Mouse (Mus musculus) lung, postnatal 14 days (tissue): Measurements from ENCODE around the gene 4632433K11Rik.
"Not testable (repeated sequence)": the region's sequence is repeated elsewhere in the genome, so short reads cannot be mapped to it uniquely, and the experiment has no call there.

Source experiments
- DNase-seq: peaks from one replicate; pipeline ENCODE4 v3.0.0; 2021

4632433K11Rik gene

GRCm38 (mm10) chr7:5033818-5034217 is at the start of gene 4632433K11Rik:
4632433K11Rik (plus strand) TSS chr7:5034118.
- DNase-seq = no peak

- DNase-seq = no peak
Observed at GRCm38 (mm10) chr7:4988250-4988649, 45.7 kb upstream of the 4632433K11Rik start.

DNA sequence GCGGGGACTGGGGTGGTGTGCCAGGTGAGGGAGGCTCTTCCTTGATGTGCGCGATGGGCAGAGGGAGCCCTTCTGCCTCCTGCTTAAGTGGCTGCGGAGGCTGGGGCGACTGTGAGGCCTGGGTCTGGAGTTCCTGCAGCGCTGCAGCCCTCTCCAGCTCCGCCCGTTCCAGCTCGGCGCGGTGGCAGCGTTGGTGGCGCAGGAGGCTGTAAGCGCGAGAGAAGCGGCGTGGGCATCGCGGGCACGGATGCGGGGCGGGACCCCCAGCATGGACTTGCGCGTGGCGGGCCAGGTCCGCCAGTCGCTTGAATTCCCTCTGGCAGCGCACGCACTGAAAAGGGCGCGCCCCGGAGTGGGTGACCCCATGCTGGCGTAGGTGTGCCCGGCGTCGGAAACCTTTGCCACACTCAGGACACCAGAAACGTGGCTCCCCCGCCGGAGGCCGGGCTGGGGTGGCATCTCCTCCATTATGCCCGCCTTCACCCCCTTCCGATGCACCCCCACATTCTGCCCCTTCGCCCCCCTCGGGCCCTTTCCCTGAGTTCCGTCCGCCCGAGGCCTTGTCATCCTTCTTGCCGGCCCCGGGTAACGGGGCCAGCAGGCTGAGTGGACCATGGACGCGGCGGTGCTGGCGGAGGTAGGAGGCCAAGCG is 40.4 kb upstream of the 4632433K11Rik start:
- no peak for DNase-seq

- DNase-seq = no peak
Observed at GRCm38 (mm10) chr7:4993999-4994788, 39.7 kb upstream of the 4632433K11Rik start.

DNA sequence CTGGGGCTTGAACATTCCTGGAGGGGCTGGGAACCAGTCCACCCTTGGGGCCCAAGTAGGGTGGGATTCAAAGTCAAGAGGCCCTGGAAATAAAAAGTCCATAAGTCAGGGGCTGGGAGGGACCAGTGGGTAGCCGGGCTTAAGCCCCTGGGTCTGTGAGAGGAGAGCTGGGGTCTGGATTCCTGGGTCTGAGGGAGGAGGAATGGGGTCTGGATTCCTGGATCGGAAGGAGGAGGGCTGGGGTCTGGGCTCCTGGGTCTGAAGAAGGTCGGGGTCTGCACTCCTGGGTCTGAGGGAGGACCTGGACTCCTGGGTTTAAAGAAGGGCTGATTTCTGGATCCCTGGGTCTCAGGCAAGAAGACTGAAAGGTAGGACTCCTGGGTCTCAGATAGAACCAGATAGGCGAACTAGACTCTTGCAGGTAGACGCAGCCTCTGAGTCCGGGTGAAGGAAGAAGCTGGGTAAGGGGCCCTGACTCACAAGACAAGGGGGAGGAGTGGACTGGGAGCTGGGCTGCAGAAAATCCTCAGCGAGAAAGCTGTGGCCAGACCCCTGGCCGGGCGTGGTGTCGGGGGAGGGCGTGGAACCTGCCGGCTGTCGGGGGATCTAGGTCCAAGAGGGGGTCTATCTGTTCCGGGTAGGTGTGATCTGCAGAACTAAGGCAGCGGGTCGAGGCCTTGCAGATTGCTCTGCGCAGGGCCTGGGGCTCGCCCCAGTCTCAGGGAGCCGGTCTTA is 38.5 kb upstream of the 4632433K11Rik start:
- DNase-seq = no peak

DNA sequence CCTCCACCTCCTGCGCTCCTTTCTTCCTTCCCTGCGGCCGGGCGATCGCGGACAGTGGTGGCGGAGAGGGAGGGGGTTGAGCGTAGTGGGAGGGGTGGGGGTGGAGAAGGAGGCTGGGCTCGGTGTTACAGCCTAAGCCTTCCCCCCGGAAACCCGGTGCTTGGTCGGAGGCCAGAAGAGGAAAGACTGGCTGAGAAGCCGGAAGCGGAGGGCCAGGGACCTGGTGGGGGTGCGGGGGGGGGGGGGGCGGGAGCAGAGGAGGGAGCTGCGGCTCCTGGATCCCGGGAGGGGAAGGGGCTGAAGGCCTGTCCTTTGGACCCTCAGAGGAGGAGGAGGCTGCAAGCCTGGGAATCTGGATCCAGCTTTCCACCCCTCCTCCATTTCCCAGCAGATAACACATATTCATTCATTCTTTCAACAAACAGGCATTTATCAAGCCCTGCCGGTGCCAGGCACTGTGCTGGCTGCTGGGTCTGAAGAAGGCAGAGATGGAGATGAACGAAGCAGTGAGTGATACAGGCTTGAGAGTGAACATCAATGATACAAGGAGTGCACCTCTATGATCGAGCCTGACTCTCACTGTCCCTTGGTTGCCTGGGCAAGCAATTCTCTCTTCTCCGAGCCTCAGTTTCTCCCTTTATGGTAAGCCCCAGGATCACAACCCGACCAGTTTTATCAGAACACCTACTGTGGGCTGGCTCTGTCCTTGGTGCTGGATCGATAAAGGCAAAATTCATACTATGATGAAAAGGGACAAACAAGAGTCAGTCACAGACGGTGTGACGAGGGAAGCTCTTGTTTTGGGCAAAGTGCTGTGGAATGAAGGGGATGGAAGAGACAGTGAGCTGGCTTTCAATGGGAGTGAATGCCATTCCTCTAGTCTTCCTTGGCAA is 37.7 kb upstream of the 4632433K11Rik start, which contains the start of gene Zfp579:
Gene Zfp579, minus strand, starts transcription at position 156 of the 893 bp plus-strand sequence.
- DNase-seq = peak; percentile 95

DNA sequence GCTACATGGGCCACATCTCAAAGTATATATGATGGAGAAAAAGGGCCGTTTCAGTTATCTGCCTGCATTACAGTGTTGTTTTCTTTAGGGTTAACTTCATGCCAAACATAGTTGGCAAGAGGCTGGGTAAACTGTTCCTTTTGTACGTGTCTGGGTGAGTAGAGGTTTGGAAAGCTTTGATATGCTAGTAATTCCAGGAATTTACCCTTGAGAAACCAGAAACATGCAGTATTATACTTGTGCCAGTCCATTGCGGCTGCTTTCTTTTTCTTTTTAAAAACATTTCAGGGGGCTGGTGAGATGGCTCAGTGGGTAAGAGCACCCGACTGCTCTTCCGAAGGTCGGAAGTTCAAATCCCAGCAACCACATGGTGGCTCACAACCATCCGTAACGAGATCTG is 37.0 kb upstream of the 4632433K11Rik start:
- DNase-seq = no peak

DNA sequence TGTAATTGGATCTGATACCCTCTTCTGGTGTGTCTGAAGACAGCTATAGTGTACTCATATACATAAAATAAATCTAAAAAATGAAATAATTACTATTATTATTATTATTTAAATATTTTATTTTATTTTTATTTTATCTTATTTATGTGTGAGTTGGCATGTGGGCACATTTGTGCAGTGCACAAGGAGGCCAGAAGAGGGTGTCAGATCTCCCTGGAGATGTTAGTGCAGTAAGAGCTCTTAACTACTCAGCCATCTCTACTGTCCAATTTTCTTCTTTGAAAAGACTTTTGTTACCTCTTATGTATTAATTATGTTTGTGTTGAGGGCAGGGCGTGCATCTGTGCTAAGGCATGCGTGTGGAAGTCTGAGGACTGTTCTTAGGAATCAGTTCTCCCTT is 34.0 kb upstream of the 4632433K11Rik start:
- DNase-seq = peak; percentile 42

DNA sequence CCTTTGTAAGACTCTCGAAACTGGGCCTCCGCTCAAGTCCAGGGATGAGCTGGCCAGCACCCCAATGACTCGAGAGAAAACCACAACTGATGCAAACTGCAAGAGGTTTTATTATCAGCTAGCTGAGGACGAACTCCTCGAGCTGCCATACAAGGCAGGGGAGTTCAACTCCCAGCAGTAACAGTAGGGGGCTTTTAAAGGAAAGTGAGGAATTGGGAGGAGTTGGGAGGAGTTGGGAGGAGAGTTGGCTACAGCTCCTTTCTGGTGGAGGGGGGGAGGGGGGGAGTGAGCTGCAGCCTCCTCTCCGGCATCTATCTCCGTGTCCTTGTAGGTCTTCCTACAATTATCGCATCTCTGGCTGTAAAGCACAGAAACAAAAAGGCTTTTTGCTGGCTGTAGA is 31.0 kb upstream of the 4632433K11Rik start:
- not testable (repeated sequence) for DNase-seq

DNA sequence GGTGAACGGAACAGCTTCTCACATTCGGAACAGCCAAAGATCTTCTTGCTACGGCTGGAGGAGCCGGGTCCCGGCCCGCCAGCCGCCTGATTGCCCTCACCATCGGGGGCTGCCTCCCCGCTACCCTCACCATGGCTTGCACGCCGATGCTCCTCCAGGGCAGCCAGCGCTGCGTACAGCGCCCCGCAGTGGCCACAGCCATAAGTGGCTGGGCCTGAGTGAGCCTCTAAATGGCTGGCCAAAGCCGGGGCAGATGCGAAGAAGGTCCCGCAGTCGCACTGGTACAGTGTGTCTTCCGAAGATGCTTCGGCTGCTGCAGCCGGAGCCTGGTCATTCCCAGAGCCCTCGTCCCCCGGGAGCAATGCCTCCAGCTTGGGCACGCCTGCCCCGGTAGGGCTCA is 25.7 kb upstream of the 4632433K11Rik start:
- no peak for DNase-seq

DNA sequence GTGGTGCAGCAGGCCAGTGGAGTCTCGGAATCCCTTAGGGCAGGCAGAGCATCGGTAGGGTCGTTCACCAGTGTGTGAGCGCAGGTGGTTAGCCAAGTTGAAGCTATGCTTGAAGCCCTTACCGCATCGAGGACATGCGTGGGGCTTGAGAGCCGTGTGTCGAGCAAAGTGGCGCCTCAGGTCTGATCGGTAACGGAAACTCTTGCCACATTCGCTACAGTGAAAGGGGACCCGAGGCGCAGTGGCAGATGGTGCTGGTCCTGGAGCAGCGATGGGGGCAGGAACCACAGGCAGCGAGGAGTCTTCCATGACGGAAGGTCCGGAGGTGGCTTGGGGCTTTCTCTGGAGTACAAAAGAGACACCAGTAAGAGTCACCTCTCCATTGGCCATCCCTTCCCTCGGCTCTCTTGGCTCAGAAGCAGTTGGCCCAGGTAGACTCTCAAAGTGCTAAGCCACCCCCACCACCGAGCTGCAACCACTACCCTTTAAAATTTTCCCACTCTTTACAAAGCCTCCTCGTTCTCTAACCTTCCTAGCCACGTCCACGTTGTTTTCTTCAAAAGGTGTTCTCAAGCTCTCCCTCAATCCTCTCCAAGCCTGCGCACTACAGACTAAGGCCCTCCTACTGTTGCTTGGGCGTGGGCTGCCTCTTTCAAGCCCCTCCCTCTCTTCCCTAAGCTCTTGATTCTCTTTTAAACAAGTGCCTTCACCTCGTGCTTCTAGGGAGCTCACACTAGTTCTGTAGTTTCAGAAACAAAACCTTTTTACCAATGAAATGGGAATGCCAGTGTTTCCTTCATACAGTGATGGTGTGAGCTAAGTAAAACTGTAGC is 21.0 kb upstream of the 4632433K11Rik start:
- DNase-seq = no peak

DNA sequence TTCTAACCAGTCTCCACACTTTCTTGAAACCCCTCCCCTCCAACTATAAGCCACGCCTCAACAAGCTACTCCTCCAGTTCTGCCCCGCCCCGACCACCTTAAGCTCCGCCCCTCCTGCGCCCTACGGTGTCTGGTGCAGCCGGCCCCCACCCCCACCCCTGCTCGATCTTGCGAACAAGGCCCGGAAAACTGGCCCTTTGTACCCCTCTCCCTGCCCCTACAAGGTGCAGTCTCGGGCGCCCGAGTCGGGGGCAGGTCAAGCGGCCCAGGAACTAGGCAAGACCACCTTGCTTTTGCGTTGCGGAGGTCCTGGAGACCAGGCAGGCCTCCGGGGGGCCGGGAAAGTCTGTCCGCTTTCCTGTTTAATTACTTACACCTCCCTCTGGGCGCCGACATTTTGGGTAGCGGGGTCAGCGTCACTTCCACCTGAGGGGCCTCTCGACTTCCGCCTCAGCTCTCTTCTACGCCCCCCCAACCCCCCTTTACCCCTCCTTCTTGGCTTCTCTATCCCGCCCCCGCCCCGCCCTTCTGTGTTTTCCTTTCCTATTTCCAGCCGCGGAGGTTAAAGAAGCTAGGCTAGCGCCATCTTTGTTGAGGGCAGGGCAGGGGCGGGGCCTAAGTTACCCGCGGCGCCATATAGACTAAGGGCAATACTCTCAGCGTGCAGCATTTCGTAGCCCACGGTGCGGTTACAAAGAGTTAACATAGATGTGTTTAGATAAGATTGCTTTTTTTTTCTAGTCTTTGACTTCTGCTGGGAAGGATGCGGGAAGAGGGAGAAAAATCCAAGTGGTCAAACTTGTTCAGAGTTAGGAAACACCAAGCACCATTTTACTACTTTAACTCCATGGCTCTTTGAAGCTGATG is 19.4 kb upstream of the 4632433K11Rik start, which contains the start of the genes Zfp524 and Fiz1:
Gene Zfp524, plus strand, starts transcription at position 165 of the 867 bp plus-strand sequence.
Gene Fiz1, minus strand, starts transcription at position 447 of the 867 bp plus-strand sequence.
- DNase-seq = peak; percentile 99

DNA sequence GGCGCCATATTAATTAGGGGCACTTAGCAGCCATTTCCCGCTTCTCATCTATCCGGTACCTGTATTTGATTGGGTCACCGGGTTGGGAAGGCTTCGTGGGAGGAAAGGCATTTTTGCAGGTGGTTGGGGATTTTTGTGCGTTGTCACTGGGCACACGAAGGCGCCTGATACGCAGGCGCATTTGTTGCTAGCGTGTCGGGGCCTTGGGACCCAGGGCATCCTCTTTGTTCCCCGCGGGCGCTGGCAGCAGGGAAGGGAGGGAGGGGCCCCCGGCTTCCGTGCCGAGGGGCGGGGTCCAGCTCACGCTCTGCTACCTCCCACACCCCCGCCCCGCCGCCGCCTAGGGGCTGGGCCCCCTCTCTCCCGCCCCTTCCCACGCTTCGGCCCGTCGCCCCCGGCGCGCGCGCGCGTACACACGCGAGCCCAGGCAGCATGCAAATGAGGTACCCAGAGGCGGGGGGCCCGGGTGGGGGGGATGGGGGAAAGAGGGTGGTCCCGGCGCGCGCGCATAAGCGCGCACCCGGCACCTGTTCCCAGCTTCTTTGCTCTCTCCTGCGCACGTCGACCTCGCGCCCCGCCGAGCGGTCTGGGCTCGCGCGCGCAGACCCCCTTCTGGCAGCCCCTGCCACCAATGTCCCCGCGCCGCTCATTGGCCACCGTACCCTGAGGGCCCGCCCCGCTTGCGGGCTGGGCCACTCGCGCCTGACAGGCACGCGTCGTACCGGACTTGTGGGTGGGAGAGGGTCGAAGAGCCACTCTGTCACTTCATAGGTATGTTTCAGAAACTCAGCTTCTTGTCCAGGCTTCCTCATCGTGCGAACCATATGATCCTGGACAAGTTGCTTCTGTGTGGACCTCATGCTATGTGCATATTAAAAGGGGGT is 18.6 kb upstream of the 4632433K11Rik start, which contains the start of gene Gm44973:
Gene Gm44973, plus strand, starts transcription at position 379 of the 884 bp plus-strand sequence.
- DNase-seq = peak; percentile 96

GRCm38 (mm10) chr7:5016057-5016456 is 17.9 kb upstream of the 4632433K11Rik start:
- no peak for DNase-seq

- DNase-seq = no peak
Observed at GRCm38 (mm10) chr7:5016920-5017319, 17.0 kb upstream of the 4632433K11Rik start.

DNA sequence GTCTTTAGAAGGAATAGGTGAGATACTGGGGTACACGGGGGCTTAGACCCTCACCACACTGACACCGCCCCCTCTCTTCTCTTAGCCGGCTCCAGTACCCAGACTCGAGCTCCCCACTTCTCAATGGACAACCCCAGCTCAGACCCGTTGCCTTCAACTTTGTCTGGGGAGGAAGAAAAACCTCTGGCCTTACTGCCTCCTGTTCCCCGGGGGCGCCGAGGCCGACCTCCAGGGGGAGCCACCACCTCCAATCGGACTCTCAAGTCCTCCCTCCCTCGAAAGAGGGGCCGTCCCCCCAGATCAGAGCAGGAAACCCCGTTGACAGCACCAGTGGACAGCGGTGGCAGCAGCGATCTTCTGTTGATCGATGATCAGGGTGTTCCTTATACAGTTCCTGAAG is 16.6 kb upstream of the 4632433K11Rik start:
- no peak for DNase-seq

DNA sequence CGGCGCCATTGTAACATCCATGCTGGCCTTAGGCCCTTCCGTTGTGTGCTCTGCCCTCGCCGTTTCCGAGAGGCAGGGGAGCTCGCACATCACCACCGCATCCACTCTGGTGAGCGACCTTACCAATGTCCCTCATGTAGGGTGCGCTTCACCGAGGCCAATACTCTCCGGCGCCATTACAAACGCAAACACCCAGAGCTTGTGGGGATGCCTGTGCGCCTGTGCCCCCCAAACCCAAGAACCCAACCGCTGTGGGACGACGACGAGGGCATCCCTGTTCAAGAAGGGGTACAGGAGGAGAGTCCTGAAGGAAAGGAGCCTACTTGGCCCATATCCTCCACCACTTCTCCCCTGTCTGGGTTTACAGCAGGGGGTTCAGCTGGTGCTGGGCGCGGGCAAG is 16.0 kb upstream of the 4632433K11Rik start:
- no peak for DNase-seq

GRCm38 (mm10) chr7:5019576-5019975 is 14.3 kb upstream of the 4632433K11Rik start:
- not testable (repeated sequence) for DNase-seq
